ENCODE assay signal across 29 mouse cellular contexts in genomic region chr12:25416571-25416970, GRCm38 (mm10).
DNase-seq lines count a peak whose midpoint lies in the region; ATAC-seq and TF ChIP-seq lines count a peak whose summit lies in the region.
"Had no signal": no experiment of that assay in that cellular context is flagged by ENCODE, and none has a peak within 500 bp of the region (broad histone marks: within the 10 kb centered on the region; RNA-seq: fewer than 3 reads in every experiment).

No protein-coding gene starts in this region.

- no peak for ATAC-seq in hindbrain, embryonic 16.5 days
- ATAC-seq in neural tube, embryonic 11.5 days (ENCODE audit: insufficient read depth, low FRiP score, low TSS enrichment) = no peak
- no peak for ATAC-seq in neural tube, embryonic 15.5 days (ENCODE audit: low FRiP score)
- ATAC-seq: intestine, embryonic 16.5 days had no signal

- no peak overlapping the region for H3K9ac ChIP-seq in hindbrain, embryonic 16.5 days (ENCODE audit: low read depth, low read length)
- no peak overlapping the region for H3K9ac ChIP-seq in liver, adult 2 months (ENCODE audit: low read depth, low read length)
- no peak overlapping the region for H3K9ac ChIP-seq in neural tube, embryonic 11.5 days (ENCODE audit: low read length)
- no peak overlapping the region for H3K9ac ChIP-seq in neural tube, embryonic 15.5 days (replicated peaks)
- H3K9ac ChIP-seq: embryonic facial prominence, embryonic 13.5 days; forebrain, embryonic 12.5 days; heart, embryonic 15.5 days; limb, embryonic 15.5 days; liver, embryonic 15.5 days; lung, embryonic 14.5 days; neural tube, embryonic 13.5 days had no signal

- H3K79me2 ChIP-seq in liver, adult 2 months (ENCODE audit: control insufficient read depth, insufficient read depth, low read length) = no peaks in the 10 kb centered on the region

- no peaks in the 10 kb centered on the region for H3K27me3 ChIP-seq in hindbrain, embryonic 10.5 days (ENCODE audit: insufficient read depth, poor library complexity, severe bottlenecking)
- no peaks in the 10 kb centered on the region for H3K27me3 ChIP-seq in hindbrain, embryonic 16.5 days (replicated peaks; ENCODE audit: control insufficient read depth, insufficient read depth, low read length)
- no peaks in the 10 kb centered on the region for H3K27me3 ChIP-seq in liver, adult 2 months (ENCODE audit: control insufficient read depth, insufficient read depth, low read length)
- H3K27me3 ChIP-seq in neural tube, embryonic 11.5 days (ENCODE audit: control insufficient read depth, insufficient read depth, low read length) = no peaks in the 10 kb centered on the region
- no peaks in the 10 kb centered on the region for H3K27me3 ChIP-seq in neural tube, embryonic 15.5 days (replicated peaks)
- H3K27me3 ChIP-seq: embryonic facial prominence, embryonic 13.5 days; forebrain, embryonic 12.5 days; heart, embryonic 15.5 days; limb, embryonic 15.5 days; liver, embryonic 15.5 days; neural tube, embryonic 13.5 days had no signal

- no peak overlapping the region for H3K4me3 ChIP-seq in hindbrain, embryonic 10.5 days
- no peak overlapping the region for H3K4me3 ChIP-seq in hindbrain, embryonic 16.5 days (ENCODE audit: low read length)
- no peak overlapping the region for H3K4me3 ChIP-seq in liver, adult 2 months (ENCODE audit: insufficient read depth, low read depth, low read length)
- H3K4me3 ChIP-seq in neural tube, embryonic 11.5 days (ENCODE audit: low read depth, low read length) = no peak overlapping the region
- H3K4me3 ChIP-seq in neural tube, embryonic 15.5 days (replicated peaks) = no peak overlapping the region
- H3K4me3 ChIP-seq in olfactory bulb, adult 2 months (ENCODE audit: insufficient read depth, low read depth, low read length) = no peak overlapping the region
- H3K4me3 ChIP-seq: embryonic facial prominence, embryonic 13.5 days; erythroblast, embryonic 14.5 days; forebrain, embryonic 12.5 days; heart, embryonic 15.5 days; limb, embryonic 10.5 days; limb, embryonic 15.5 days; liver, embryonic 15.5 days; myocyte; neural tube, embryonic 13.5 days had no signal

- H3K9me3 ChIP-seq in hindbrain, embryonic 10.5 days = peaks cover 13% of the 10 kb centered on the region
- H3K9me3 ChIP-seq in hindbrain, embryonic 16.5 days (ENCODE audit: control insufficient read depth, low read length) = no peaks in the 10 kb centered on the region
- H3K9me3 ChIP-seq in neural tube, embryonic 11.5 days (ENCODE audit: control insufficient read depth, low read length) = no peaks in the 10 kb centered on the region
- H3K9me3 ChIP-seq in neural tube, embryonic 15.5 days (replicated peaks) = no peaks in the 10 kb centered on the region
- H3K9me3 ChIP-seq: embryonic facial prominence, embryonic 13.5 days; heart, embryonic 15.5 days; limb, embryonic 10.5 days; limb, embryonic 15.5 days; liver, embryonic 15.5 days; neural tube, embryonic 13.5 days had no signal

- 60% methylated on average over 3 of the region's 3 CpGs for WGBS in hindbrain, embryonic 10.5 days
- WGBS in hindbrain, embryonic 16.5 days = 62% methylated on average over 3 of the region's 3 CpGs
- 27% methylated on average over 3 of the region's 3 CpGs for WGBS in liver, adult 2 months
- WGBS in neural tube, embryonic 11.5 days = 73% methylated on average over 3 of the region's 3 CpGs
- WGBS in neural tube, embryonic 15.5 days = 65% methylated on average over 3 of the region's 3 CpGs
- WGBS in olfactory bulb, adult 2 months = 80% methylated on average over 3 of the region's 3 CpGs

- DNase-seq in hindbrain, embryonic 10.5 days (ENCODE audit: low spot score) = peak; percentile 3
- DNase-seq in liver, adult 2 months (ENCODE audit: extremely low read depth, low read depth, low spot score) = peak; percentile 64
- DNase-seq in liver = no peak
- DNase-seq in neural tube, embryonic 11.5 days (ENCODE audit: low spot score) = peak; percentile 17
- DNase-seq in ovary, postnatal 10 days (ENCODE audit: low spot score) = no peak
- DNase-seq: adrenal gland, postnatal 10 days; B cell, adult 2 months; cerebellum, adult 11 months; cerebellum, adult 9-10 months; cerebellum, postnatal 36 days; gastrocnemius, postnatal 10 days; layer of hippocampus, postnatal 36 days; lung, embryonic 14.5 days; lung, postnatal 14 days; spleen, adult 18-20 months; thymus, postnatal 14 days had no signal

- TF ChIP-seq POLR2A in liver, adult 2 months (IDR thresholded peaks at IDR 0.05; ENCODE audit: extremely low read depth, insufficient read depth, low read length) = no peak
- no peak for TF ChIP-seq POLR2A in olfactory bulb, adult 2 months (IDR thresholded peaks at IDR 0.05; ENCODE audit: insufficient read depth, low read depth, low read length)

- 0 out of 2 replicates have a peak, but pooled peaks cover 3% of the 10 kb centered on the region for H3K36me3 ChIP-seq in hindbrain, embryonic 10.5 days
- no peaks in the 10 kb centered on the region for H3K36me3 ChIP-seq in hindbrain, embryonic 16.5 days (ENCODE audit: control insufficient read depth, insufficient read depth, low read length)
- no peaks in the 10 kb centered on the region for H3K36me3 ChIP-seq in liver, adult 2 months (ENCODE audit: control insufficient read depth, insufficient read depth, low read length)
- no peaks in the 10 kb centered on the region for H3K36me3 ChIP-seq in neural tube, embryonic 11.5 days (ENCODE audit: control insufficient read depth, insufficient read depth, low read length)
- H3K36me3 ChIP-seq in neural tube, embryonic 15.5 days = no peaks in the 10 kb centered on the region
- H3K36me3 ChIP-seq: embryonic facial prominence, embryonic 13.5 days; forebrain, embryonic 12.5 days; heart, embryonic 15.5 days; limb, embryonic 10.5 days; limb, embryonic 15.5 days; liver, embryonic 15.5 days; neural tube, embryonic 13.5 days had no signal

- H3K4me2 ChIP-seq in hindbrain, embryonic 16.5 days (ENCODE audit: low read length) = no peak overlapping the region
- no peak overlapping the region for H3K4me2 ChIP-seq in neural tube, embryonic 11.5 days (ENCODE audit: low read depth)
- H3K4me2 ChIP-seq in neural tube, embryonic 15.5 days = no peak overlapping the region
- H3K4me2 ChIP-seq: embryonic facial prominence, embryonic 13.5 days; forebrain, embryonic 12.5 days; heart, embryonic 15.5 days; limb, embryonic 15.5 days; liver, embryonic 15.5 days; lung, embryonic 14.5 days; neural tube, embryonic 13.5 days had no signal

- peaks cover 27% of the 10 kb centered on the region for H3K4me1 ChIP-seq in hindbrain, embryonic 10.5 days (replicated peaks)
- peaks cover 2% of the 10 kb centered on the region; the same call in 1 of the 2 replicates for H3K4me1 ChIP-seq in hindbrain, embryonic 16.5 days (ENCODE audit: control insufficient read depth, insufficient read depth, low read depth, low read length)
- peaks cover 5% of the 10 kb centered on the region for H3K4me1 ChIP-seq in liver, adult 2 months (ENCODE audit: control insufficient read depth, insufficient read depth, low read length)
- H3K4me1 ChIP-seq in neural tube, embryonic 11.5 days (ENCODE audit: control insufficient read depth, insufficient read depth, low read length) = peaks cover 14% of the 10 kb centered on the region
- H3K4me1 ChIP-seq in neural tube, embryonic 15.5 days = no peaks in the 10 kb centered on the region; the same call in 1 of the 2 replicates
- H3K4me1 ChIP-seq in olfactory bulb, adult 2 months (ENCODE audit: control insufficient read depth, insufficient read depth, low read length) = no peaks in the 10 kb centered on the region
- H3K4me1 ChIP-seq: liver, embryonic 15.5 days had no signal

- peak overlapping the region; percentile 79 for H3K27ac ChIP-seq in hindbrain, embryonic 10.5 days
- H3K27ac ChIP-seq in hindbrain, embryonic 16.5 days (ENCODE audit: low read depth, low read length) = no peak overlapping the region
- H3K27ac ChIP-seq in liver, adult 2 months (replicated peaks; ENCODE audit: insufficient read depth, low read depth, low read length) = no peak overlapping the region
- no peak overlapping the region for H3K27ac ChIP-seq in neural tube, embryonic 11.5 days (ENCODE audit: low read depth, low read length)
- H3K27ac ChIP-seq in neural tube, embryonic 15.5 days (replicated peaks) = no peak overlapping the region
- peak overlapping the region; percentile 27; the same call in 1 of the 2 replicates for H3K27ac ChIP-seq in olfactory bulb, adult 2 months (ENCODE audit: insufficient read depth, low read depth, low read length)
- H3K27ac ChIP-seq: embryonic facial prominence, embryonic 13.5 days; forebrain, embryonic 12.5 days; heart, embryonic 15.5 days; limb, embryonic 10.5 days; limb, embryonic 15.5 days; liver, embryonic 15.5 days; neural tube, embryonic 13.5 days had no signal

- no peak for TF ChIP-seq CTCF in liver, adult 2 months (IDR thresholded peaks at IDR 0.05; ENCODE audit: low read depth, low read length)
- TF ChIP-seq CTCF in olfactory bulb, adult 2 months (IDR thresholded peaks at IDR 0.05; ENCODE audit: insufficient read depth, low read depth, low read length) = no peak

Comparison
In these comparisons a context has a peak if more than half of its experiments do, and no peak if none do; other contexts are left out.
1. DNase-seq: peak in hindbrain, embryonic 10.5 days (single experiment), liver, adult 2 months (single experiment) and neural tube, embryonic 11.5 days (single experiment); none in liver (single experiment) and ovary, postnatal 10 days (single experiment).
2. H3K27ac ChIP-seq: peak in hindbrain, embryonic 10.5 days (single experiment) and olfactory bulb, adult 2 months (single experiment); none in hindbrain, embryonic 16.5 days (single experiment), liver, adult 2 months (single experiment), neural tube, embryonic 11.5 days (single experiment) and neural tube, embryonic 15.5 days (single experiment).